Mouse (Mus musculus) layer of hippocampus, adult 11-12 months (tissue): ENCODE measurements around the gene Olfm2.
"Not testable (repeated sequence)": the region's sequence is repeated elsewhere in the genome, so short reads cannot be mapped to it uniquely, and the experiment has no call there.

Source experiments
- DNase-seq: peaks from one replicate; pipeline ENCODE4 v3.0.0; 2022; ENCODE audit warnings: low spot score

Gene Olfm2

DNA sequence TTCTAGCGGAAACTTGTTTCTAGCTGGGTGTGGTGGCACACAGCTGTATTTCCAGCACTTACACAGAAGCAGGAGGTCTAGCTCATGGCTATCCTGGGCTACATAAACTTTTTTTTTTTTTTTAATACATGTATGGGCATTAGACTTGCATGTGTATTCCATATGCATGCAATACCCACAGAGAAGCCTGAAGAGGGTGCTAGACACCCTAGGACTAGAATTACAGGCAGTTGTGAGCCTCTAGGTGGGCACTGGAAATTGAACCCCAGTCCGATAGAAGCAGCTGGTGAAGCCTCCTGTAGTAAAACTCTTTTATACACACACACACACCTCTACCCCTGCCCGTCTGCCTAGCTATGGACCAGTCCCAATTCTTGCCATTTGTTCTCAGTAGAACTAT lies 92.3 kb downstream of the Olfm2 start:
- DNase-seq, result no peak

DNA sequence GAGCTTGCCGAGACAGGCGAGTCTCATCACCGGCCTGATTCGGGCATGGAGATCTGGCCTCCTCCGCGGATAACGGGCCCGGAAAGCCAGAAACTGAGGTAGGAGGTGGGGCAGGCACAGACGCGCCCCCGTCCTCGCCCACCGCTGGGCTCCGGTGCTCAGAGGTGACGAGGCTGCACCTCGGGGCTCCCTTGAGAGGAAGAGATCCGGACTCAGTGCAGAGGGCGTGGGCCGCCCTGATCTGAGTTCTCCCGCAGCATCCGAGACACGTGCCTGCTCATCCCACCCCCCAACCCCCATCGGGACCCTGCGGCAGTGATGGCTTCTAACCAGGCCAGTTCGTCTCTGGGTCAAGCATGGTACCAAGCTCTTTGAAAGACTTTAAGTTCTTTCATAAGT lies 93.9 kb downstream of the Olfm2 start:
- DNase-seq, result no peak

DNA sequence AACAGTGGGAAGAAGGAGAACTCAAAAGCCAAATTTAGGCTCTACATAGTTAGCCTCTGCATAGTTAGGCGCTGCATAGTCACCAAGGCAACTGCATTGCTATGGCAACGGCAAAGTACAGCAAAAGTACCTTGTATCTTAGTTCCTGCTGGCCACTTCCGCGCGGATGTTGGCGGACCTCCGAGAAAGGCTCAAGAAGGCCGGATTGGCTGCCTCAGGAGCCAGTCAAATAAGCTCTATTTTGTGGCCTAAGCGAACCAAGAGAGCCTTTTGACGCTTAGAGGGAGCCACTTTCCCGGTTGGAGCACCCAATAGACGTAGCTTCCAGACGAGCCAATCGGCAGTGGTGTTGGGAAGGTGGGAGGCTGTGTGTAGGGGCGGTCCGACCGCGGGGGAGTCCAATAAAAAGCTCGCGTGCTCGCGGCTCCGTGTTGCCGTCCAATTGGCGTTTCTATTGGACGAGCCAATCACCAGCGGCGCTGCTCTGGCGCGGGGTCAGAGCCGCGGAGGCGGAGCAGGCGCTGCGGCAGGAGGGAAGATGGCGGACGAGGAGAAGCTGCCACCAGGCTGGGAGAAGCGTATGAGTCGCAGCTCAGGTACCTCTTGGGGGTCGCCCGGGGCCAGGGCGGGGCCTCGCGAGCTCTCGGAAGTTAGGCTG lies 94.4 kb downstream of the Olfm2 start, which contains the start of gene Pin1:
Pin1 (plus strand) TSS at position 494 of the 658 bp plus-strand sequence.
- peak; percentile 99 for DNase-seq

DNA sequence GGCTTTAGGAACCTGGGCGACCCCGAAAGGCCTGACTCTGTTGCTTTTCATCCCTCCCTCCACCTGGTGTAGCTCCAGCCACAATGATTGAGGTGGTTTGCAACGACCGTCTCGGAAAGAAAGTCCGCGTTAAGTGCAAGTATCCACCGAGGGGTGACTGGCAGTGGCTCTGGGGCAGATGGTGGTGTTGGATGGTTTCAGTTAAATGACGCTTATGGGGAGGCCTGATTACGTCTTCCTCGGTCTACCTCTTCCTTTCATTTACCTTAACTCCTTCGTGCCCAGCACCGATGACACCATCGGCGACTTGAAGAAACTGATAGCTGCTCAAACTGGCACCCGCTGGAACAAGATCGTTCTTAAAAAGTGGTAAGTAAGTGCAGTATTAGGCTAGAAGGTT lies 101.0 kb downstream of the Olfm2 start:
- no peak for DNase-seq

DNA sequence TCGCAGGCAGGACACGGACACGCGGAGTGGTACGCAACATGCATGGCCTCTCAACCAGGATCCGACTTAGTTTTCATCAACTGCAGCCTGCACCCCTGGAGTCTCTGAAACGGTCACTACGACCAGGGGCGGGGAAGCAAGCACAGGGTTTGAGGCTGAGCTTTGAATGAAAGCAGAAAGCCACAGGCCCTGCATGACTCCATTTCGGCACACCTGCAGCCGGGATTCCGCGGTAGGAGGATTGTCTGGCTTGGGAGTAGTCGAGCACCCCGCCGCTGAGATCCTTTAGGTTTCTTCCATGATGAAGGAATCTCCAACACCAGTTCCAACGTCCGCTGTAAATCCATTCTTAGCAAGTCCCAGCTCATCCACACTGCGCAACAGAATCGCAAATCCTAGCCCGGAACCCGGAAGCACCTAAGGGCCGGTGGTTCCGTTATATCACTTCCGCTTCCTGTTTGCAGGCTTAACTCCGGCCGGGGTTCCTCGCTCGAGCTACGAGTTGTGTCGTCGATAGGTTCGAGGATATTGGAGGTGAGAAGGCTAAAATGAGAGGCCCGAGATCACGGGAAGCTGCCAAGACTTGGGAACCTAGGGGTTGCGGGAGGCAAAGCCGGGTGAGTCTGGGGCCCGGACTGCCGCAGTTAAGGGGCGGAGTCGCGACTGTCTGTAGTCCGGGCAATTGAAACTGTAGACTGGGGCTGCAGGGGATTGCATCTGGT lies 101.6 kb downstream of the Olfm2 start, which contains the start of gene Fbxl12:
Fbxl12 (minus strand) TSS at position 408 of the 722 bp plus-strand sequence.
- DNase-seq, result peak; percentile 79

DNA sequence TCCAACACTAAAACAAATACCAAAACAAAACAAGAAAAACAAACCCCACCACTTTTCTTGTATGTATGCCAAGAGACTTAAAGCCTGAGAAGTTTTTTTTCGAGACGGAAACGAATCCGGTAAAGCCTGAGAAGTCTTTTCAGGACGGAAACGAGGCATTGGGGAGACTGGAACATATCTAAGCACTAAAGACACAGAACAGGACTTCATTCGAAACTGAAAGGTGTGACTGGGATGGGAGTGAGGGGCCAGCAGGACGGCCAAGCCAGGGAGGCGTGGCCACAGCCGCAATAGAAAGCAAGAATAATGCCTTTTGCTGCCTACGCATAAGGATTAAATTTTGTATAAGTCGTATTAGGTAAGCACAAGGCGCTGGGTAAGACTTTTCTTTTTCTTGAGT lies 102.4 kb downstream of the Olfm2 start:
- DNase-seq, result no peak

DNA sequence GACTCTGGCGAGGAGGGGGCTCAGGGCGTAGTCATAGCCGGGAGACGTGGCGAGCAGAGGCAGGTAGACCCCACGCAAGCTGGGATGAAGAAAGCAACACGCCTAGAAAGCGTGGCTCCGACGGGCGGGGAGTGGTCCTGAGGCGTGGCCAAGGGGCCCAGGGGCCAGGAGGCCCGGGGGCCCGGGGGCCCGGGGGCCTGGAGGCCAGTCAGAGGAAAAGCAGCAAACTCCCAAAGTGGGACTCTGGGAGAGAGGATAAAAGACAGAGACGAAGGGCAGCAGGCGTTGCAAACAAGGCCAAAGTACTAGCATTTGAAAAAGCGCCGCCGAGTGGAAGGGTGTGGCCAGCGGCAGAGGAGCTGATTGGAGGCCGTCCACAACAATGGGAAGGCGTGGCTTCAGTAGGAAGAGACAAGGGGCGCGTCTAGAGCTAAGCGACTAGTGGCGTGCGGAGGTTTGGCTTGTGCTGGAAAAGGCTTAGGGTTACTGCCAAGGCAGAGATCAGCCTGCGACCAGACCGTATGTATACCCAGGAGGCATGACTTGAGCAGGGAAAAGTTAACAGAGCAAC lies 103.2 kb downstream of the Olfm2 start:
- peak; percentile 79 for DNase-seq

DNA sequence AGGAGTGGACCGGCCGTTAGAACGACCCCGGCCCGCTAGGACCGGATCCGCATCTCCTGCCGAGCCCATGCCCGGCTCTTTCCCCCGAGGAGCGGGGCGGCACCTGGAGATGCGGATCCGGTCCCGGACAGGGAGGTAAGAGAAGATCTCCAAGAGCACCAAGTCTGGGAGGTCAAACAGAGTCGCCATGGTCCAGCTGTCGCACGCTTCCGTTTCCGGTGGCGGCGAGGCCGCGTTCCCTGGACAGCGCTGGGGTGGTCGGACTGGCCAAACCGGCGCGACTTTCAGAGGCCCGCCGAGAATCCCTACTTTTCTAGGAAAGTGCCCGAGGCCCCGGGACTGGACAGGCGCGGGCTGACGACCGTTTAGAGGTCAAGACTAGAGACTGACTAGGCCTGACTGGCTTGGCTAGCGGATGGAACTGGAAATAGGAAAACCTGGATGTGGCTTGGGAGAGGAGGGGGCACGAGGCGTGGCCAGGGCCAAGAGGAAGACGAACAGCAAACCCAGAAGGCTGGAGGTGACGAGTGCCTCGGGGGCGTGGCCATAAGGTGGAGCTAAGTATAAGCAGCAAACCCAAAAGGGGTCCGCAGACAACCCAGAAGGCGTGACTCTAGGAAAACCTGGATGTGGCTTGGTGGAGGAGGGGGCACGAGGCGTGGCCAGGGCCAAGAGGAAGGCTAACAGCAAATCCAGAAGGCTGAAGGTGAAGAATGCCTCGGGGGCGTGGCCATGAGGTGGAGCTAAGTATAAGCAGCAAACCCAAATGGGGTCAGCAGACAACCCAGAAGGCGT lies 103.9 kb downstream of the Olfm2 start, which contains the start of gene Ubl5:
Ubl5 (plus strand) TSS at position 778 of the 795 bp plus-strand sequence.
- no peak for DNase-seq

DNA sequence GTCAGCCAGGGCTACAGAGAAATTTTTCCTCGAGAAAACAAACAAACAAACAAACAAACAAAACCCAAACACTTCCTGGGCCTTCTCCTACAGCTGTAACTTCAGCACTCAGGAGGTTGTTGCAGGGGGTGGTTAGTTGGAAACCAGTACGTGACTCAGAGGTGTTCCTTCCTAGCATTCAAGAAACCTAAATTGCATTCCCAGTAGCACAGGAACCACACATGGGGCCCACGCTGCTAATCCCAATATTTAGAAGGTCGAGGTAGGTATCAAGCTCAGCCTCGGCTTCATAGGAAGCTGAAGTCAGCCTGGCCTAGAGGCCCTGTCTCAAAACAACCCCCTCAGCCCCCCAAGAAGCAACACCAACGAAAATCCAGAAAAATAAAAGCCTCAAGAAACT lies 104.6 kb downstream of the Olfm2 start:
- no peak for DNase-seq

DNA sequence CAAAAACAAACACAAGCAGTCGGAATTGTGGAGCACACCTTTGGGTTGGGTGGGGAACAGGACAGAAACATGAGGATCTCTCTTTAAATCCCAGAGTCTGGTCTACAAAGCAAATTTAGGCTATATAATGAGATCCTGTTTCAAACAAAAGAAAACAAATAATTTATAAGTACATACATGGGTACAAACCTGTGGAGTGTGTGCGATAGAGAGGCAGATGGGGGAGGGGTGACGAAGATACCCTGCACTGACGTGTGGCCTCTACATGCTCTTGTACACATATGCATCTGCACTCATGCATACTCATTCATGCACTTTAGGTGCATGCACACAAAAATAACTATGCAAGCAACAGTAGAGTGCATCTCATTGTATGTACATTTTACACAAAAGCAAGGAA lies 106.7 kb downstream of the Olfm2 start:
- no peak for DNase-seq

DNA sequence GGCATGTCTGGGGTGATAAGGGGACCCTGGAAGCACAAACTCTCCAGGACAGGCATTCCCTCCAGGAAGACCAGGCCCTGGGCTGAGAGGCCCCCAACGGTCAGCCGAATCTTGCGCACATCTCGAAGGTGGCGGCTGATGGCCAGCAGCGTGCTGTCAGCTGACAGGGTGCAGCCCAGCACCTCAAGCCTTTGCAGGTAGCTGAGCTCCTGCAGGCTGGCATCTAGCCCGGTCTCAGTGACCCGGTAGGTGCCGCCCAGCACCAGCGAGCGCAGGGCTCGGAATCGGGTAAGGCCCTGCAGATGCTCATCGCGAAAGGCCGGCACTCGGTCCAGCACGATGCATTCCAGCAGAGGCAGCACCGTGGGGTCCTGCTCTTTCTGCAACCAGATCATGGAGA lies 107.6 kb downstream of the Olfm2 start:
- DNase-seq, result no peak

DNA sequence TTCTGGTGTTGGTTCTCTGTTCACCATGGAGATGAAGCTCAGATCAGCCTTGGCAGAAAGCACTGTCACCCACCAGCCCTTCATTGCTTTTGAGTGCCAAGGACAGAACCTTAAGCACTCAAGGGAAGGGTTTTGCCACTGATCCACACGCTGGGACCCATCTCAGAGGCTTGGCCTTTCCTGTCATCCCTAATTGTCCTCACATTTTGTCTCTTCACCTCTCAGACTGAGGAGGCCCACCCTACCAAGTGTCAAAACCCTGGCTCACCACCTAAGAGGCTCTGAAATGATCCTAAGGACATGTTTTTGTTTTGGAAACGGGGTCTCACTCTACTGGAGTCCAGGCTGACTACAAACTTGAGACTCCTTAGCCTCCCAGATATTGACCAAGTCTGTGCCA lies 109.4 kb downstream of the Olfm2 start:
- DNase-seq, result no peak

DNA sequence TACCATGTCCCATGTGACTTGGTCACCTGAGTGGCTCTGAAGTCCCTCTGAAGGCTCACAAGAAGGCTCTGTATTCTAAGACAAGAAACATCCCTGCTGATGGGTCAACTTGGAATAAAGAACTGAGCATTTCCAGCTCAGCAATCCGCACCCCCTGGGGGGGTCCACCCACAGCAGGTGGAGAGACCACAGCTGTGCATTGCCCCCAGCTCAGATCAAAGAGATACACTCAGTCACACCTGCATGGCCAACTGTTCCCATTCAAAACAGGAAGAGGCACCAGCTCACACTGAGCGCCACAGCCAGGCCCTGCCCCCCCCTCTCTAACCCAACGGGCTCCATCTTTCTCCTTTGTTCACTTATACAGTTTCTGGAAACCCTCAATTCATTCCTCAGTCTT lies 109.9 kb downstream of the Olfm2 start:
- no peak for DNase-seq

DNA sequence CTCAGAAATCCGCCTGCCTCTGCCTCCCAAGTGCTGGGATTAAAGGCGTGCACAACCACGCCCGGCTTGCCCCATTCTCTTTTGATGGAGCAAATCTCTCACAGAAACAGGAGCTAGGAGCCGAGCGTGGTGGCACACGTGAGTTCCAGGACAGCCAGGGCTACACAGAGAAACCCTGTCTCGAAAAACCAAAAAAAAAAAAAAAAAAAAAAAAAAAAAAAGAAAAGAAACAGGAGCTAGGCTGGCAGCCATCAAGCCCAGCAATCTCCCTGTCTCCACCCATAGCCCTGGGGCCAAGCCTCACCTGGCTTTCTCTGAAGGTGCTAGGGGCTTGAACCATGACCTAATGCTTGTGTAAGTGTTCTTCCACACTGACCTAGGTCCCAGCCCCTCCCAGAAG lies 110.5 kb downstream of the Olfm2 start:
- not testable (repeated sequence) for DNase-seq

DNA sequence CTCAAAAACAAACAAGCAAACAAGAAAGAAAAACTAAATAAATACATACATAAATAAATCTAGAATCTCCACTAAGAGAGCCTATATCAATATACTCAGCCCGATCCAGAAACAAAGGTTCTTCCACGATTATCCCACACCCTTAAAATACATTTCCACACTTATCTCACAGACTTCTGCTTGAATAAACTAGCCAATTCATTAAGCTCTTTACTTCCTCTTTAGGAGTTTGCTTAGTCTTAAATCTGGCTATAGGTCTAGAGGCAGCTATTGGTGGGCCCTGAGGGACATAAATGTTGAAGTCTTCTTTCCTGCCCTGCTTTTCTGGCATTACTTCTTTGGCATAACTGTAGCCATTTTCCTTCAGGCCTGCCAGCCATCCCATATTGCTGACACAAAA lies 114.8 kb downstream of the Olfm2 start:
- no peak for DNase-seq
